Mouse (Mus musculus) neural tube, embryonic 13.5 days (tissue): ENCODE results near the gene Hdgf. TPM values are rescaled to one million over a fixed set of nuclear protein-coding genes. Genes with fewer than 3 reads are reported as not detected.
"Not testable (repeated sequence)": the region's sequence is repeated elsewhere in the genome, so short reads cannot be mapped to it uniquely, and the experiment has no call there.

Source experiments
- ATAC-seq: fragments of 200-750 bp; cut with Nextera tagmentation; 2 replicates; pipeline ENCODE4 v1.8.0; 2017; ENCODE audit warnings: low read depth, mild to moderate bottlenecking, moderate TSS enrichment, moderate library complexity
- H3K27ac ChIP-seq: fragments of 300-500 bp; sonication (generic); replicated peaks from 2 replicates; pipeline ENCODE4 v1.5.1; 2015; ENCODE audit warnings: moderate library complexity, mild to moderate bottlenecking, inconsistent platforms
- H3K27me3 ChIP-seq: fragments of 300-500 bp; sonication (generic); 2 replicates; pipeline ENCODE4 v1.6.1; 2015; ENCODE audit warnings: mild to moderate bottlenecking, inconsistent platforms
- H3K36me3 ChIP-seq: fragments of 300-500 bp; sonication (generic); 2 replicates; pipeline ENCODE4 v1.6.1; 2015; ENCODE audit warnings: mild to moderate bottlenecking, inconsistent platforms
- H3K4me1 ChIP-seq: fragments of 300-500 bp; sonication (generic); replicated peaks from 2 replicates; pipeline ENCODE4 v1.6.1; 2015; ENCODE audit warnings: inconsistent platforms
- H3K4me2 ChIP-seq: fragments of 300-500 bp; sonication (generic); 2 replicates; pipeline ENCODE4 v1.6.1; 2015; ENCODE audit warnings: inconsistent platforms, mild to moderate bottlenecking, moderate library complexity
- H3K4me3 ChIP-seq: fragments of 300-500 bp; sonication (generic); 2 replicates; pipeline ENCODE4 v1.5.1; 2015; ENCODE audit warnings: mild to moderate bottlenecking, inconsistent platforms
- H3K9ac ChIP-seq: fragments of 300-500 bp; sonication (generic); 2 replicates; pipeline ENCODE4 v1.6.1; 2015; ENCODE audit warnings: moderate library complexity, mild to moderate bottlenecking, inconsistent platforms
- H3K9me3 ChIP-seq: fragments of 300-500 bp; sonication (generic); 2 replicates; pipeline ENCODE4 v1.6.1; 2016; ENCODE audit warnings: inconsistent platforms
- WGBS: fragments of 180-500 bp; shearing (Covaris S2); methylation state at CpG from one replicate; pipeline ENCODE4 v1.1.7; 2015; 5-methylcytosine and 5-hydroxymethylcytosine counted together
- polyA plus RNA-seq: library from polyadenylated mRNA; unstranded; fragments of >200 nt; fragmentation: Nextera tagmentation; extraction: Ambion mirVana; gene quantifications from 2 replicates; pipeline ENCODE4 v1.2.1, GENCODE M21; 2015

The Hdgf gene
- polyA plus RNA-seq, 1 experiment from 2014 or later = 186 TPM

- H3K9me3 ChIP-seq = no peaks in the 10 kb centered on the region
- no peak overlapping the region for H3K4me2 ChIP-seq
- no peak overlapping the region for H3K4me3 ChIP-seq
- WGBS = 79% methylated on average over 3 of the region's 3 CpGs
- no peaks in the 10 kb centered on the region for H3K36me3 ChIP-seq
- no peak overlapping the region for H3K9ac ChIP-seq
- no peaks in the 10 kb centered on the region for H3K27me3 ChIP-seq
- H3K27ac ChIP-seq = no peak overlapping the region
- no peak for ATAC-seq
- H3K4me1 ChIP-seq = no peaks in the 10 kb centered on the region
Observed at GRCm38 (mm10) chr3:87893367-87893905, 12.7 kb upstream of the Hdgf start.

GRCm38 (mm10) chr3:87899266-87899665 lies 6.9 kb upstream of the Hdgf start:
- H3K4me2 ChIP-seq = no peak overlapping the region
- no peaks in the 10 kb centered on the region for H3K9me3 ChIP-seq
- no peak for ATAC-seq
- no peak overlapping the region for H3K27ac ChIP-seq
- no peak overlapping the region for H3K4me3 ChIP-seq
- H3K9ac ChIP-seq = no peak overlapping the region
- WGBS = 67% methylated on average over 3 of the region's 3 CpGs
- no peaks in the 10 kb centered on the region for H3K27me3 ChIP-seq
- no peaks in the 10 kb centered on the region for H3K36me3 ChIP-seq
- no peaks in the 10 kb centered on the region for H3K4me1 ChIP-seq

- Histone ChIP-seq H3K9me3 (no peaks in the 10 kb centered on the region), H3K36me3 (no peaks in the 10 kb centered on the region), H3K4me1 (no peaks in the 10 kb centered on the region), H3K9ac (no peak overlapping the region), H3K4me2 (no peak overlapping the region), H3K4me3 (no peak overlapping the region), H3K27ac (no peak overlapping the region), H3K27me3 (no peaks in the 10 kb centered on the region)
- ATAC-seq = no peak
- WGBS = 81% methylated on average over 3 of the region's 3 CpGs
Observed at GRCm38 (mm10) chr3:87899776-87900175, 6.3 kb upstream of the Hdgf start.

- H3K27me3 ChIP-seq = no peaks in the 10 kb centered on the region
- ATAC-seq = no peak
- H3K9me3 ChIP-seq = no peaks in the 10 kb centered on the region
- 52% methylated on average over 1 of the region's 1 CpGs for WGBS
- H3K27ac ChIP-seq = no peak overlapping the region
- no peaks in the 10 kb centered on the region for H3K36me3 ChIP-seq
- H3K4me2 ChIP-seq = no peak overlapping the region
- no peak overlapping the region for H3K4me3 ChIP-seq
- no peaks in the 10 kb centered on the region for H3K4me1 ChIP-seq
- H3K9ac ChIP-seq = no peak overlapping the region
Observed at GRCm38 (mm10) chr3:87901036-87901624, 5.0 kb upstream of the Hdgf start.

- H3K4me1 ChIP-seq, H3K4me3 ChIP-seq, H3K27ac ChIP-seq, H3K4me2 ChIP-seq, ATAC-seq, H3K9ac ChIP-seq, H3K27me3 ChIP-seq, H3K9me3 ChIP-seq, H3K36me3 ChIP-seq: not testable (repeated sequence)
- WGBS = 77% methylated on average over 6 of the region's 6 CpGs
Observed at GRCm38 (mm10) chr3:87901959-87902358, 4.2 kb upstream of the Hdgf start.

- Histone ChIP-seq H3K27ac (no peak overlapping the region), H3K4me2 (no peak overlapping the region), H3K9me3 (no peaks in the 10 kb centered on the region), H3K4me3 (no peak overlapping the region), H3K9ac (no peak overlapping the region), H3K36me3 (no peaks in the 10 kb centered on the region), H3K27me3 (no peaks in the 10 kb centered on the region), H3K4me1 (peaks cover 19% of the 10 kb centered on the region)
- WGBS = 48% methylated on average over 5 of the region's 5 CpGs
- ATAC-seq = no peak
Observed at GRCm38 (mm10) chr3:87903821-87904220, 2.3 kb upstream of the Hdgf start.

- Histone ChIP-seq H3K4me1 (peaks cover 44% of the 10 kb centered on the region), H3K36me3 (no peaks in the 10 kb centered on the region), H3K9ac (peak overlapping the region; percentile 95), H3K27me3 (no peaks in the 10 kb centered on the region), H3K4me3 (peak overlapping the region; percentile 97), H3K27ac (peak overlapping the region; percentile 96), H3K9me3 (no peaks in the 10 kb centered on the region), H3K4me2 (peak overlapping the region; percentile 97)
- under 1% methylated on average over 40 of the region's 47 CpGs for WGBS
- peak; percentile 54 for ATAC-seq
Observed at GRCm38 (mm10) chr3:87906601-87906980, 470 bp downstream of the Hdgf start.

- peak overlapping the region; percentile 96 for H3K27ac ChIP-seq
- no peaks in the 10 kb centered on the region for H3K9me3 ChIP-seq
- no peak for ATAC-seq
- H3K4me3 ChIP-seq = peak overlapping the region; percentile 97
- H3K27me3 ChIP-seq = no peaks in the 10 kb centered on the region
- peak overlapping the region; percentile 95 for H3K9ac ChIP-seq
- no peaks in the 10 kb centered on the region for H3K36me3 ChIP-seq
- peak overlapping the region; percentile 97 for H3K4me2 ChIP-seq
- H3K4me1 ChIP-seq = peaks cover 47% of the 10 kb centered on the region
- WGBS = 1% methylated on average over 27 of the region's 27 CpGs
Observed at GRCm38 (mm10) chr3:87906981-87907857, 1.1 kb downstream of the Hdgf start.

- Histone ChIP-seq H3K9me3 (no peaks in the 10 kb centered on the region), H3K4me3 (peak overlapping the region; percentile 97), H3K9ac (peak overlapping the region; percentile 95), H3K27me3 (no peaks in the 10 kb centered on the region), H3K27ac (peak overlapping the region; percentile 96; the same call in 1 of the 2 replicates), H3K36me3 (0 out of 2 replicates have a peak, but pooled peaks cover under 1% of the 10 kb centered on the region), H3K4me2 (peak overlapping the region; percentile 97), H3K4me1 (peaks cover 48% of the 10 kb centered on the region)
- 0% methylated on average over 1 of the region's 1 CpGs for WGBS
- no peak for ATAC-seq
Observed at GRCm38 (mm10) chr3:87907906-87908305, 1.8 kb downstream of the Hdgf start.

GRCm38 (mm10) chr3:87909381-87909780 lies 3.3 kb downstream of the Hdgf start:
- H3K36me3 ChIP-seq = peaks cover 15% of the 10 kb centered on the region
- no peaks in the 10 kb centered on the region for H3K9me3 ChIP-seq
- H3K27ac ChIP-seq = no peak overlapping the region
- no peak for ATAC-seq
- H3K4me1 ChIP-seq = peaks cover 50% of the 10 kb centered on the region
- peak overlapping the region; percentile 61; the same call in 1 of the 2 replicates for H3K4me2 ChIP-seq
- no peaks in the 10 kb centered on the region for H3K27me3 ChIP-seq
- 0 out of 2 replicates have a peak overlapping the region, but pooled peaks have one; percentile 65 for H3K9ac ChIP-seq
- H3K4me3 ChIP-seq = no peak overlapping the region
- 90% methylated on average over 2 of the region's 2 CpGs for WGBS

- Histone ChIP-seq H3K4me2 (peak overlapping the region; percentile 61), H3K9me3 (no peaks in the 10 kb centered on the region), H3K4me1 (peaks cover 50% of the 10 kb centered on the region), H3K27me3 (no peaks in the 10 kb centered on the region), H3K4me3 (peak overlapping the region; percentile 41), H3K9ac (peak overlapping the region; percentile 65; the same call in 1 of the 2 replicates), H3K36me3 (peaks cover 20% of the 10 kb centered on the region), H3K27ac (peak overlapping the region; percentile 80)
- 4% methylated on average over 4 of the region's 4 CpGs for WGBS
- no peak for ATAC-seq
Observed at GRCm38 (mm10) chr3:87909874-87910273, 3.8 kb downstream of the Hdgf start.

GRCm38 (mm10) chr3:87910573-87911141 lies 4.5 kb downstream of the Hdgf start:
- Histone ChIP-seq H3K27me3 (no peaks in the 10 kb centered on the region), H3K9ac (peak overlapping the region; percentile 65), H3K36me3 (peaks cover 28% of the 10 kb centered on the region), H3K27ac (peak overlapping the region; percentile 80), H3K4me3 (peak overlapping the region; percentile 41), H3K4me1 (peaks cover 50% of the 10 kb centered on the region), H3K4me2 (peak overlapping the region; percentile 61), H3K9me3 (no peaks in the 10 kb centered on the region)
- 4% methylated on average over 12 of the region's 12 CpGs for WGBS
- 0 out of 2 replicates have a peak, but pooled peaks have one; percentile 19 for ATAC-seq
